Mouse (Mus musculus) hindbrain, embryonic 13.5 days (tissue): ENCODE results near the gene Foxp1. TPM values are rescaled to one million over a fixed set of nuclear protein-coding genes. Genes with fewer than 3 reads are reported as not detected.

Experiments used
- ATAC-seq: fragments of 200-750 bp; cut with Nextera tagmentation; 2 replicates; pipeline ENCODE4 v1.8.0; 2017; ENCODE audit warnings: moderate TSS enrichment; ENCODE audit not compliant: low FRiP score
- H3K27ac ChIP-seq: fragments of 300-500 bp; sonication (generic); 2 replicates; pipeline ENCODE4 v1.5.1; 2015; ENCODE audit warnings: inconsistent platforms, mild to moderate bottlenecking, moderate library complexity
- H3K27me3 ChIP-seq: fragments of 300-500 bp; sonication (generic); 2 replicates; pipeline ENCODE4 v1.6.1; 2015; ENCODE audit warnings: mild to moderate bottlenecking, inconsistent platforms
- H3K36me3 ChIP-seq: fragments of 300-500 bp; sonication (generic); 2 replicates; pipeline ENCODE4 v1.6.1; 2015; ENCODE audit warnings: mild to moderate bottlenecking, inconsistent platforms
- H3K4me1 ChIP-seq: fragments of 300-500 bp; sonication (generic); replicated peaks from 2 replicates; pipeline ENCODE4 v1.6.1; 2015; ENCODE audit warnings: inconsistent platforms
- H3K4me2 ChIP-seq: fragments of 300-500 bp; sonication (generic); 2 replicates; pipeline ENCODE4 v1.6.1; 2015; ENCODE audit warnings: inconsistent platforms, mild to moderate bottlenecking, moderate library complexity
- H3K4me3 ChIP-seq: fragments of 300-500 bp; sonication (generic); 2 replicates; pipeline ENCODE4 v1.5.1; 2015; ENCODE audit warnings: mild to moderate bottlenecking, inconsistent platforms
- H3K9ac ChIP-seq: fragments of 300-500 bp; sonication (generic); 2 replicates; pipeline ENCODE4 v1.6.1; 2015; ENCODE audit warnings: mild to moderate bottlenecking, inconsistent platforms
- H3K9me3 ChIP-seq: fragments of 300-500 bp; sonication (generic); 2 replicates; pipeline ENCODE4 v1.6.1; 2016; ENCODE audit warnings: inconsistent platforms
- WGBS: fragments of 180-500 bp; shearing (Covaris S2); methylation state at CpG from one replicate; pipeline ENCODE4 v1.1.7; 2015; 5-methylcytosine and 5-hydroxymethylcytosine counted together
- microRNA-seq: library from miRNA; unstranded; fragments of <30 nt; microRNA quantifications from one replicate; pipeline ENCODE4, GENCODE M21; 2016
- polyA plus RNA-seq: library from polyadenylated mRNA; unstranded; fragments of >200 nt; fragmentation: Nextera tagmentation; extraction: Ambion mirVana; gene quantifications from 2 replicates; pipeline ENCODE4 v1.2.1, GENCODE M21; 2015

Gene Foxp1
- polyA plus RNA-seq, 1 experiment from 2014 or later, result 64.7 TPM

GRCm38 (mm10) chr6:98878208-98878607 is 644.3 kb downstream of the Foxp1 start:
- H3K9ac ChIP-seq, result no peak overlapping the region

GRCm38 (mm10) chr6:98876401-98876800 is 646.1 kb downstream of the Foxp1 start:
- ATAC-seq, result no peak
- Histone ChIP-seq H3K4me1 (0 out of 2 replicates have a peak, but pooled peaks cover 3% of the 10 kb centered on the region), H3K4me2 (no peak overlapping the region), H3K27ac (no peak overlapping the region), H3K9me3 (no peaks in the 10 kb centered on the region), H3K9ac (no peak overlapping the region), H3K36me3 (no peaks in the 10 kb centered on the region), H3K4me3 (no peak overlapping the region), H3K27me3 (no peaks in the 10 kb centered on the region)
- 57% methylated on average over 2 of the region's 2 CpGs for WGBS

More at GRCm38 (mm10) chr6:98878208-98878607, 644.3 kb downstream of the Foxp1 start:
- no peak for ATAC-seq
- H3K4me3 ChIP-seq, result no peak overlapping the region
- 90% methylated on average over 1 of the region's 1 CpGs for WGBS
- no peaks in the 10 kb centered on the region for H3K36me3 ChIP-seq
- no peak overlapping the region for H3K27ac ChIP-seq
- H3K4me2 ChIP-seq, result no peak overlapping the region
- H3K4me1 ChIP-seq, result no peaks in the 10 kb centered on the region
- no peaks in the 10 kb centered on the region for H3K9me3 ChIP-seq
- no peaks in the 10 kb centered on the region for H3K27me3 ChIP-seq

Small RNA genes lying within 50 kb of the gene (microRNA-seq; reads per million reads assigned to microRNA genes)
- gene Gm22328, result not detected
- gene Gm49348, result not detected

Other genes starting within 250 kb of the Foxp1 start
- gene Eif4e3, start 144.1 kb upstream of the Foxp1 start, polyA plus RNA-seq, result 7.5 and 7.8 TPM in 2 replicates
- 2.7 and 3.2 TPM in 2 replicates for gene Gm20696, start 144.1 kb upstream of the Foxp1 start, polyA plus RNA-seq
- 9.8 and 10.2 TPM in 2 replicates for gene Gpr27, start 170.0 kb upstream of the Foxp1 start, polyA plus RNA-seq
- gene Prok2, start 203.7 kb upstream of the Foxp1 start, polyA plus RNA-seq, result 0.12 and 0.26 TPM in 2 replicates